In genomic region chr10:39484892-39485291, GRCm38 (mm10) we compare ENCODE assay signal across 11 mouse cellular contexts.
A peak's percentile ranks its signal among the peaks of the same experiment; 100 is the strongest.
DNase-seq lines count a peak whose midpoint lies in the region; ATAC-seq lines count a peak whose summit lies in the region.
"Had no signal": no experiment of that assay in that cellular context is flagged by ENCODE, and none has a peak within 500 bp of the region (broad histone marks: within the 10 kb centered on the region; RNA-seq: fewer than 3 reads in every experiment).

No protein-coding gene starts in this region.

- H3K9me3 ChIP-seq in midbrain, embryonic 10.5 days (replicated peaks) = no peaks in the 10 kb centered on the region; the same call in 1 of the 2 replicates
- peaks cover 3% of the 10 kb centered on the region; the same call in 1 of the 2 replicates for H3K9me3 ChIP-seq in midbrain, embryonic 11.5 days (ENCODE audit: control insufficient read depth, low read length)
- H3K9me3 ChIP-seq in forebrain, embryonic 12.5 days = 0 out of 2 replicates have a peak, but pooled peaks cover 4% of the 10 kb centered on the region
- H3K9me3 ChIP-seq: intestine, embryonic 15.5 days had no signal

- no peak overlapping the region for H3K4me3 ChIP-seq in midbrain, embryonic 10.5 days
- no peak overlapping the region for H3K4me3 ChIP-seq in midbrain, embryonic 11.5 days (ENCODE audit: low read depth, low read length)
- no peak overlapping the region for H3K4me3 ChIP-seq in forebrain, embryonic 12.5 days (replicated peaks)
- H3K4me3 ChIP-seq: heart, adult 2 months; intestine, embryonic 15.5 days had no signal

- no peak for ATAC-seq in midbrain, embryonic 11.5 days (ENCODE audit: low FRiP score)
- ATAC-seq in forebrain, embryonic 12.5 days (ENCODE audit: low FRiP score) = peak; percentile 58
- ATAC-seq: intestine, embryonic 15.5 days had no signal

- peaks cover 42% of the 10 kb centered on the region for H3K4me1 ChIP-seq in midbrain, embryonic 10.5 days
- H3K4me1 ChIP-seq in midbrain, embryonic 11.5 days (ENCODE audit: control insufficient read depth, insufficient read depth, low read length) = peaks cover 15% of the 10 kb centered on the region
- peaks cover 59% of the 10 kb centered on the region for H3K4me1 ChIP-seq in forebrain, embryonic 12.5 days

- intact Hi-C loops in heart, postnatal 36 days (cut with DNase I) = no loop called here

- H3K9ac ChIP-seq in midbrain, embryonic 11.5 days (ENCODE audit: low read length) = no peak overlapping the region
- H3K9ac ChIP-seq in forebrain, embryonic 12.5 days = no peak overlapping the region; the same call in 1 of the 2 replicates
- H3K9ac ChIP-seq: intestine, embryonic 15.5 days had no signal

- no peaks in the 10 kb centered on the region for H3K27me3 ChIP-seq in midbrain, embryonic 10.5 days (ENCODE audit: low read depth, poor library complexity, severe bottlenecking)
- no peaks in the 10 kb centered on the region for H3K27me3 ChIP-seq in midbrain, embryonic 11.5 days (ENCODE audit: control insufficient read depth, insufficient read depth, low read length)
- H3K27me3 ChIP-seq in forebrain, embryonic 12.5 days = no peaks in the 10 kb centered on the region
- H3K27me3 ChIP-seq: intestine, embryonic 15.5 days had no signal

- H3K4me2 ChIP-seq in midbrain, embryonic 11.5 days = no peak overlapping the region
- H3K4me2 ChIP-seq in forebrain, embryonic 12.5 days = peak overlapping the region; percentile 15
- H3K4me2 ChIP-seq: intestine, embryonic 15.5 days had no signal

- peaks cover 8% of the 10 kb centered on the region for H3K36me3 ChIP-seq in midbrain, embryonic 10.5 days
- H3K36me3 ChIP-seq in midbrain, embryonic 11.5 days (ENCODE audit: control insufficient read depth, insufficient read depth, low read length) = peaks cover 2% of the 10 kb centered on the region; the same call in 1 of the 2 replicates
- H3K36me3 ChIP-seq in forebrain, embryonic 12.5 days (replicated peaks) = peaks cover 6% of the 10 kb centered on the region
- H3K36me3 ChIP-seq: intestine, embryonic 15.5 days had no signal

- no peak for DNase-seq in midbrain, embryonic 10.5 days (ENCODE audit: low spot score)
- no peak for DNase-seq in midbrain, embryonic 11.5 days (ENCODE audit: low spot score, missing footprints)
- DNase-seq in induced T-regulatory cell, adult 2 months (ENCODE audit: low read depth) = peak; percentile 57
- DNase-seq in retina, embryonic 14.5 days (ENCODE audit: low spot score) = peak; percentile 53
- no peak for DNase-seq in heart, postnatal 36 days
- DNase-seq in adrenal gland, adult 8-10 months = no peak
- DNase-seq: cerebellum, adult 11 months; heart, adult 2 months; layer of hippocampus, postnatal 36 days had no signal

- WGBS in midbrain, embryonic 10.5 days = 51% methylated on average over 6 of the region's 6 CpGs
- 49% methylated on average over 6 of the region's 6 CpGs for WGBS in midbrain, embryonic 11.5 days
- 15% methylated on average over 6 of the region's 6 CpGs for WGBS in forebrain, embryonic 12.5 days

- H3K27ac ChIP-seq in midbrain, embryonic 10.5 days (replicated peaks) = peak overlapping the region; percentile 38; the same call in 1 of the 2 replicates
- H3K27ac ChIP-seq in midbrain, embryonic 11.5 days (ENCODE audit: low read depth, low read length) = no peak overlapping the region; the same call in 1 of the 2 replicates
- H3K27ac ChIP-seq in forebrain, embryonic 12.5 days = peak overlapping the region; percentile 88
- H3K27ac ChIP-seq: heart, adult 2 months; intestine, embryonic 15.5 days had no signal

Comparison
In these comparisons a context has a peak if more than half of its experiments do, and no peak if none do; other contexts are left out.
1. DNase-seq: peak in induced T-regulatory cell, adult 2 months (single experiment) and retina, embryonic 14.5 days (single experiment); none in midbrain, embryonic 10.5 days (single experiment), midbrain, embryonic 11.5 days (single experiment), heart, postnatal 36 days (0 of 2) and adrenal gland, adult 8-10 months (single experiment).